Mouse (Mus musculus): Measurements from ENCODE around the gene Gba. TPM values are rescaled to one million over a fixed set of nuclear protein-coding genes. Genes with fewer than 3 reads are reported as not detected.
A peak's percentile ranks its signal among the peaks of the same experiment; 100 is the strongest.

Gene Gba
- polyA plus RNA-seq, 2 experiments = 51.2 to 53.3 TPM

DNA sequence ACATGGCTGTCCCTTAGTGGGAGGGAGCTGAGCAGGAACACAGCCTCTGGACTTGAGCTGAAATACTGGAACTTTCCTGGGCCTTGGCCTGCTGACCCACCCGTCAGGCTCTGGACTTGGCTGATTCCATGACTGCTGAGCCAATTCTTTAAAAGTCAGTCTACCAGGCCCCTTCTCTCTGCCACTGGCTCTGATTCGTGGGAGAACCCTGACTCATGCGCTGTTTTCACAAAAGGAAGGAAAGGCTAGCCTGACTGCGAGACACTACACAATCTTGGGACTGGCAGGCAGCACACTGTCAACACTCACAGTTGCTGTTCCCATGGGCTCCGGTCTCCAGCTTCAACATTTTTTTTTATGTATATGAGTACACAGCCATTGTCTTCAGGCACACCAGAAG lies 53.4 kb downstream of the Gba start:
- Histone ChIP-seq H3K9me3 (ENCODE audit: control insufficient read depth, low read length) (no peaks in the 10 kb centered on the region), H3K9ac (ENCODE audit: low read depth, low read length, severe bottlenecking) (no peak overlapping the region), H3K4me2 (replicated peaks; ENCODE audit: low read depth, low read length, severe bottlenecking) (no peak overlapping the region), H3K4me3 (replicated peaks; ENCODE audit: low read length) (no peak overlapping the region), H3K27me3 (ENCODE audit: control insufficient read depth, insufficient read depth, low read length) (no peaks in the 10 kb centered on the region), H3K27ac (replicated peaks; ENCODE audit: low read depth, low read length) (no peak overlapping the region), H3K36me3 (ENCODE audit: control insufficient read depth, insufficient read depth, low read length) (no peaks in the 10 kb centered on the region), H3K4me1 (ENCODE audit: control insufficient read depth, insufficient read depth, low read length) (peaks cover 7% of the 10 kb centered on the region)
- no peak for ATAC-seq (ENCODE audit: low FRiP score, low read depth)
- DNase-seq (ENCODE audit: low spot score) = no peak
- TF ChIP-seq POLR2A (IDR thresholded peaks at IDR 0.05; ENCODE audit: borderline replicate concordance, extremely low read depth, insufficient read depth, insufficient read length) = no peak
- WGBS = 85% methylated on average over 5 of the region's 5 CpGs

MicroRNAs encoded within 50 kb of the gene (microRNA counts, 519-probe panel; counts per million panel counts)
- not detected for microRNA mmu-miR-92b

Small RNAs within 50 kb of the gene (microRNA-seq; reads per million reads assigned to microRNA genes)
- 70.0 reads per million, percentile 41 among the genes with 10 or more reads in this experiment for gene Mir92b

Other genes starting within 250 kb of the Gba start
- gene Rusc1, start 109.6 kb upstream of the Gba start, polyA plus RNA-seq (2012; rRNA removed) = 56.6 and 64.2 TPM in 2 replicates
- gene Rusc1, start 109.6 kb upstream of the Gba start, polyA plus RNA-seq (2014; fragmentation: Nextera tagmentation; extraction: Ambion mirVana) = 24.8 and 27.5 TPM in 2 replicates
- 0.03 TPM in 1 of 2 replicates, not detected in the other for gene Gm43738, start 101.8 kb upstream of the Gba start, polyA plus RNA-seq (2012; rRNA removed)
- gene Gm43738, start 101.8 kb upstream of the Gba start, polyA plus RNA-seq (2014; fragmentation: Nextera tagmentation; extraction: Ambion mirVana) = not detected in 2 replicates
- 118 and 119 TPM in 2 replicates for gene Fdps, start 101.0 kb upstream of the Gba start, polyA plus RNA-seq (2012; rRNA removed)
- gene Fdps, start 101.0 kb upstream of the Gba start, polyA plus RNA-seq (2014; fragmentation: Nextera tagmentation; extraction: Ambion mirVana) = 172 and 215 TPM in 2 replicates
- 0.27 and 0.50 TPM in 2 replicates for gene Pklr, start 66.8 kb upstream of the Gba start, polyA plus RNA-seq (2012; rRNA removed)
- 0.14 and 0.23 TPM in 2 replicates for gene Pklr, start 66.8 kb upstream of the Gba start, polyA plus RNA-seq (2014; fragmentation: Nextera tagmentation; extraction: Ambion mirVana)
- 4.6 and 8.9 TPM in 2 replicates for gene Hcn3, start 42.7 kb upstream of the Gba start, polyA plus RNA-seq (2012; rRNA removed)
- 1.5 and 1.6 TPM in 2 replicates for gene Hcn3, start 42.7 kb upstream of the Gba start, polyA plus RNA-seq (2014; fragmentation: Nextera tagmentation; extraction: Ambion mirVana)
- gene Clk2, start 38.1 kb upstream of the Gba start, polyA plus RNA-seq (2012; rRNA removed) = 152 and 155 TPM in 2 replicates
- 26.5 and 34.2 TPM in 2 replicates for gene Clk2, start 38.1 kb upstream of the Gba start, polyA plus RNA-seq (2014; fragmentation: Nextera tagmentation; extraction: Ambion mirVana)
- 114 and 156 TPM in 2 replicates for gene Scamp3, start 25.5 kb upstream of the Gba start, polyA plus RNA-seq (2012; rRNA removed)
- gene Scamp3, start 25.5 kb upstream of the Gba start, polyA plus RNA-seq (2014; fragmentation: Nextera tagmentation; extraction: Ambion mirVana) = 93.9 and 96.0 TPM in 2 replicates
- gene Fam189b, start 19.8 kb upstream of the Gba start, polyA plus RNA-seq (2012; rRNA removed) = 95.5 and 124 TPM in 2 replicates
- 34.5 and 34.8 TPM in 2 replicates for gene Fam189b, start 19.8 kb upstream of the Gba start, polyA plus RNA-seq (2014; fragmentation: Nextera tagmentation; extraction: Ambion mirVana)
- 229 and 244 TPM in 2 replicates for gene Thbs3, start 12.3 kb downstream of the Gba start, polyA plus RNA-seq (2012; rRNA removed)
- 78.9 and 83.0 TPM in 2 replicates for gene Thbs3, start 12.3 kb downstream of the Gba start, polyA plus RNA-seq (2014; fragmentation: Nextera tagmentation; extraction: Ambion mirVana)
- 196 and 211 TPM in 2 replicates for gene Mtx1, start 24.2 kb downstream of the Gba start, polyA plus RNA-seq (2012; rRNA removed)
- 159 and 163 TPM in 2 replicates for gene Mtx1, start 24.2 kb downstream of the Gba start, polyA plus RNA-seq (2014; fragmentation: Nextera tagmentation; extraction: Ambion mirVana)
- gene Muc1, start 26.1 kb downstream of the Gba start, polyA plus RNA-seq (2012; rRNA removed) = 5.6 and 7.0 TPM in 2 replicates
- 0.55 and 1.1 TPM in 2 replicates for gene Muc1, start 26.1 kb downstream of the Gba start, polyA plus RNA-seq (2014; fragmentation: Nextera tagmentation; extraction: Ambion mirVana)
- gene Krtcap2, start 43.0 kb downstream of the Gba start, polyA plus RNA-seq (2012; rRNA removed) = 121 and 153 TPM in 2 replicates
- gene Krtcap2, start 43.0 kb downstream of the Gba start, polyA plus RNA-seq (2014; fragmentation: Nextera tagmentation; extraction: Ambion mirVana) = 352 and 353 TPM in 2 replicates
- 19.0 and 25.4 TPM in 2 replicates for gene Trim46, start 43.4 kb downstream of the Gba start, polyA plus RNA-seq (2012; rRNA removed)
- gene Trim46, start 43.4 kb downstream of the Gba start, polyA plus RNA-seq (2014; fragmentation: Nextera tagmentation; extraction: Ambion mirVana) = 3.9 and 4.7 TPM in 2 replicates
- 313 and 432 TPM in 2 replicates for gene Dpm3, start 56.4 kb downstream of the Gba start, polyA plus RNA-seq (2012; rRNA removed)
- gene Dpm3, start 56.4 kb downstream of the Gba start, polyA plus RNA-seq (2014; fragmentation: Nextera tagmentation; extraction: Ambion mirVana) = 165 and 173 TPM in 2 replicates
- 150 and 198 TPM in 2 replicates for gene Slc50a1, start 67.6 kb downstream of the Gba start, polyA plus RNA-seq (2012; rRNA removed)
- 90.8 and 95.6 TPM in 2 replicates for gene Slc50a1, start 67.6 kb downstream of the Gba start, polyA plus RNA-seq (2014; fragmentation: Nextera tagmentation; extraction: Ambion mirVana)
- gene Efna1, start 78.2 kb downstream of the Gba start, polyA plus RNA-seq (2012; rRNA removed) = 51.7 and 52.2 TPM in 2 replicates
- gene Efna1, start 78.2 kb downstream of the Gba start, polyA plus RNA-seq (2014; fragmentation: Nextera tagmentation; extraction: Ambion mirVana) = 42.2 and 48.1 TPM in 2 replicates
- gene Efna3, start 120.0 kb downstream of the Gba start, polyA plus RNA-seq (2012; rRNA removed) = 38.1 and 48.5 TPM in 2 replicates
- gene Efna3, start 120.0 kb downstream of the Gba start, polyA plus RNA-seq (2014; fragmentation: Nextera tagmentation; extraction: Ambion mirVana) = 32.1 and 34.4 TPM in 2 replicates
- 56.5 and 67.1 TPM in 2 replicates for gene Efna4, start 135.1 kb downstream of the Gba start, polyA plus RNA-seq (2012; rRNA removed)
- gene Efna4, start 135.1 kb downstream of the Gba start, polyA plus RNA-seq (2014; fragmentation: Nextera tagmentation; extraction: Ambion mirVana) = 32.0 and 34.2 TPM in 2 replicates
- gene Adam15, start 147.1 kb downstream of the Gba start, polyA plus RNA-seq (2012; rRNA removed) = 80.4 and 97.6 TPM in 2 replicates
- gene Adam15, start 147.1 kb downstream of the Gba start, polyA plus RNA-seq (2014; fragmentation: Nextera tagmentation; extraction: Ambion mirVana) = 45.9 and 48.2 TPM in 2 replicates
- 0.63 and 1.1 TPM in 2 replicates for gene Dcst2, start 159.0 kb downstream of the Gba start, polyA plus RNA-seq (2012; rRNA removed)
- gene Dcst2, start 159.0 kb downstream of the Gba start, polyA plus RNA-seq (2014; fragmentation: Nextera tagmentation; extraction: Ambion mirVana) = 0.14 and 0.26 TPM in 2 replicates
- gene Dcst1, start 162.3 kb downstream of the Gba start, polyA plus RNA-seq (2012; rRNA removed) = 0.11 and 0.17 TPM in 2 replicates
- gene Dcst1, start 162.3 kb downstream of the Gba start, polyA plus RNA-seq (2014; fragmentation: Nextera tagmentation; extraction: Ambion mirVana) = 0.17 and 0.18 TPM in 2 replicates
- gene Zbtb7b, start 191.8 kb downstream of the Gba start, polyA plus RNA-seq (2012; rRNA removed) = 13.4 and 14.7 TPM in 2 replicates
- 2.7 and 3.4 TPM in 2 replicates for gene Zbtb7b, start 191.8 kb downstream of the Gba start, polyA plus RNA-seq (2014; fragmentation: Nextera tagmentation; extraction: Ambion mirVana)
- gene Lenep, start 199.9 kb downstream of the Gba start, polyA plus RNA-seq (2012; rRNA removed) = 2.4 and 2.8 TPM in 2 replicates
- gene Lenep, start 199.9 kb downstream of the Gba start, polyA plus RNA-seq (2014; fragmentation: Nextera tagmentation; extraction: Ambion mirVana) = not detected in 2 replicates
- gene Flad1, start 208.9 kb downstream of the Gba start, polyA plus RNA-seq (2012; rRNA removed) = 32.8 and 36.0 TPM in 2 replicates
- gene Flad1, start 208.9 kb downstream of the Gba start, polyA plus RNA-seq (2014; fragmentation: Nextera tagmentation; extraction: Ambion mirVana) = 26.8 and 27.1 TPM in 2 replicates
- gene Cks1b, start 215.5 kb downstream of the Gba start, polyA plus RNA-seq (2012; rRNA removed) = 247 and 268 TPM in 2 replicates
- 473 and 476 TPM in 2 replicates for gene Cks1b, start 215.5 kb downstream of the Gba start, polyA plus RNA-seq (2014; fragmentation: Nextera tagmentation; extraction: Ambion mirVana)
- 134 and 166 TPM in 2 replicates for gene Shc1, start 215.5 kb downstream of the Gba start, polyA plus RNA-seq (2012; rRNA removed)
- gene Shc1, start 215.5 kb downstream of the Gba start, polyA plus RNA-seq (2014; fragmentation: Nextera tagmentation; extraction: Ambion mirVana) = 72.5 and 80.0 TPM in 2 replicates
- gene Pygo2, start 227.3 kb downstream of the Gba start, polyA plus RNA-seq (2012; rRNA removed) = 83.4 and 121 TPM in 2 replicates
- 58.3 and 65.3 TPM in 2 replicates for gene Pygo2, start 227.3 kb downstream of the Gba start, polyA plus RNA-seq (2014; fragmentation: Nextera tagmentation; extraction: Ambion mirVana)
- gene Pbxip1, start 233.8 kb downstream of the Gba start, polyA plus RNA-seq (2012; rRNA removed) = 31.4 and 32.8 TPM in 2 replicates
- 17.9 and 21.2 TPM in 2 replicates for gene Pbxip1, start 233.8 kb downstream of the Gba start, polyA plus RNA-seq (2014; fragmentation: Nextera tagmentation; extraction: Ambion mirVana)

Data from limb, embryonic 14.5 days (tissue).